Mouse (Mus musculus) adrenal gland, postnatal 4 days (tissue): ENCODE measurements around the gene BC005537. TPM values are rescaled to one million over a fixed set of nuclear protein-coding genes. Genes with fewer than 3 reads are reported as not detected.
"Not testable (repeated sequence)": the region's sequence is repeated elsewhere in the genome, so short reads cannot be mapped to it uniquely, and the experiment has no call there.

ENCODE experiments used
- DNase-seq, 2 experiments: peaks; one replicate each; pipeline ENCODE4 v3.0.0; 2021 to 2022; ENCODE audit warnings: low spot score in 2 of 2, mixed read lengths in 2 of 2
- total RNA-seq, 2 experiments: library from RNA; stranded (reverse); gene quantifications; 2 replicates each; pipeline ENCODE4 v1.2.3; 2021

BC005537 gene
- total RNA-seq, 2 experiments from 2014 or later = 169 to 181 TPM

- DNase-seq = no peak
Measured at GRCm38 (mm10) chr13:24799378-24799777, 2.1 kb upstream of the BC005537 start.

- DNase-seq = no peak
Measured at GRCm38 (mm10) chr13:24799925-24800673, 1.4 kb upstream of the BC005537 start.

GRCm38 (mm10) chr13:24800674-24801307 is 666 bp upstream of the BC005537 start:
- peak; percentile 92 to 94 for DNase-seq

GRCm38 (mm10) chr13:24802131-24802691 is 754 bp downstream of the BC005537 start:
- no peak for DNase-seq

GRCm38 (mm10) chr13:24803196-24803595 is 1.7 kb downstream of the BC005537 start:
- no peak for DNase-seq

GRCm38 (mm10) chr13:24806079-24806478 is 4.6 kb downstream of the BC005537 start:
- no peak for DNase-seq

- no peak for DNase-seq
Measured at GRCm38 (mm10) chr13:24812521-24812920, 11.1 kb downstream of the BC005537 start.

GRCm38 (mm10) chr13:24814616-24815015 is 13.2 kb downstream of the BC005537 start:
- no peak for DNase-seq

- no peak for DNase-seq
Measured at GRCm38 (mm10) chr13:24816125-24817092, 15.0 kb downstream of the BC005537 start.

GRCm38 (mm10) chr13:24819931-24820330 is 18.5 kb downstream of the BC005537 start:
- DNase-seq = no peak

GRCm38 (mm10) chr13:24822663-24823343 is 21.3 kb downstream of the BC005537 start:
- DNase-seq = no peak

- DNase-seq = no peak
Measured at GRCm38 (mm10) chr13:24824647-24825046, 23.2 kb downstream of the BC005537 start.

GRCm38 (mm10) chr13:24825587-24825986 is 24.1 kb downstream of the BC005537 start:
- DNase-seq = no peak

- no peak for DNase-seq
Measured at GRCm38 (mm10) chr13:24826116-24826515, 24.7 kb downstream of the BC005537 start.

- no peak for DNase-seq
Measured at GRCm38 (mm10) chr13:24830756-24831352, 29.4 kb downstream of the BC005537 start.

- DNase-seq = peak; percentile 82 to 91
Measured at GRCm38 (mm10) chr13:24831353-24832130, 30.1 kb downstream of the BC005537 start, which contains the start of the genes Acot13 and Tdp2. TSS of gene Acot13 (minus strand) at chr13:24831540. TSS of gene Tdp2 (plus strand) at chr13:24831679.

GRCm38 (mm10) chr13:24832131-24832810 is 30.8 kb downstream of the BC005537 start:
- DNase-seq = no peak

GRCm38 (mm10) chr13:24832811-24833155 is 31.3 kb downstream of the BC005537 start:
- DNase-seq = no peak

- not testable (repeated sequence) for DNase-seq
Measured at GRCm38 (mm10) chr13:24837765-24838164, 36.3 kb downstream of the BC005537 start.
